Mouse (Mus musculus) G1E (cell line): ENCODE data around the gene Kcnk5.

Source experiments
- CTCF ChIP-seq: IDR thresholded peaks from 2 replicates; pipeline ENCODE4 v1.5.1; 2012; ENCODE audit warnings: low read depth, low read length, inconsistent platforms, mixed read lengths
- GATA1 ChIP-seq: IDR thresholded peaks from 2 replicates; pipeline ENCODE4 v1.6.1; 2012; ENCODE audit warnings: borderline replicate concordance, low read length, inconsistent platforms, mixed read lengths
- GATA2 ChIP-seq: IDR thresholded peaks from 2 replicates; pipeline ENCODE4 v1.6.1; 2012; ENCODE audit warnings: low read depth, low read length, inconsistent platforms, borderline replicate concordance

DNA sequence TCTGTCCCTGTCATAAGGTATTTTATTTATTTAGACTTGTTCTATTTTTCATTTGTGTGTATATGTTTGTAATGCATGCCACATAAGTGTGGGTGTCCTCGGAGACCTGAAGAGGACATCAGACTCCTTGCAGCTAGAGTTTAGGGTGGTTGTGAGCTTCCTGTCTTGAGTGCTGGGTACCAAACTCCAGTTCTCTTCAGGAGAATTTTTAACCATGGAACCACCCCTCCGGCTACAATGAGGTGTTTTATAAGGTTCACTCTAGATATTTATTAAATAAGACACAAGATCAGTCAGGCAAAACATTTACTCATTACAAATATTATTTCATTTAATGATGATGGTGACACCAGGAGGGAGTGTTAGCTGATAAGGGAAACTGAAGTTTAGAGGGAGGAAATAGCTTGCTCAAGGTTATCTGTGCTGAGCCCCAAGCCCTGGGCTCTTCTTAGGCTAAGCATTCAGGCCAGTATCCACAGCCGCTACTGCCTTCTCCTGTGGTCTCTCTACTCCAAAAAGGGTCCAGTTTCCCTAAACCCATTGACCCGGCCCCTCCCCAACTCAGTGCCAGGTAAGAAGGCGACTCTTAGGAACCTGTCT lies 9.6 kb upstream of the Kcnk5 start:
- TF ChIP-seq GATA2 (no peak), CTCF (no peak), GATA1 (no peak)
